Mouse (Mus musculus): Measurements from ENCODE around the gene Inpp4b. TPM values are rescaled to one million over a fixed set of nuclear protein-coding genes. Genes with fewer than 3 reads are reported as not detected.

Gene Inpp4b
- polyA plus RNA-seq, 1 experiment from 2014 or later, result 4.2 TPM

GRCm38 (mm10) chr8:81643030-81643429, 300.7 kb downstream of the Inpp4b start:
- no peak overlapping the region for H3K4me3 ChIP-seq (ENCODE audit: low read depth, low read length)
- H3K27ac ChIP-seq (ENCODE audit: low read depth, low read length), result no peak overlapping the region
- H3K36me3 ChIP-seq (ENCODE audit: control insufficient read depth, insufficient read depth, low read length), result no peaks in the 10 kb centered on the region
- H3K9ac ChIP-seq (ENCODE audit: low read length), result no peak overlapping the region
- H3K9me3 ChIP-seq (ENCODE audit: control insufficient read depth, low read length), result no peaks in the 10 kb centered on the region
- ATAC-seq (ENCODE audit: insufficient read depth, low FRiP score, low TSS enrichment), result no peak
- no peaks in the 10 kb centered on the region for H3K27me3 ChIP-seq (ENCODE audit: control insufficient read depth, insufficient read depth, low read length)
- DNase-seq (ENCODE audit: low spot score), result no peak
- H3K4me1 ChIP-seq (ENCODE audit: control insufficient read depth, insufficient read depth, low read length), result no peaks in the 10 kb centered on the region
- no peak overlapping the region for H3K4me2 ChIP-seq (ENCODE audit: low read depth)
- 85% methylated on average over 4 of the region's 4 CpGs for WGBS

- no peak overlapping the region for H3K4me2 ChIP-seq (ENCODE audit: low read depth)
- DNase-seq (ENCODE audit: low spot score), result no peak
- H3K27ac ChIP-seq (ENCODE audit: low read depth, low read length), result no peak overlapping the region
- no peaks in the 10 kb centered on the region for H3K36me3 ChIP-seq (ENCODE audit: control insufficient read depth, insufficient read depth, low read length)
- H3K9ac ChIP-seq (ENCODE audit: low read length), result no peak overlapping the region
- no peaks in the 10 kb centered on the region for H3K27me3 ChIP-seq (ENCODE audit: control insufficient read depth, insufficient read depth, low read length)
- H3K4me3 ChIP-seq (ENCODE audit: low read depth, low read length), result no peak overlapping the region
- ATAC-seq (ENCODE audit: insufficient read depth, low FRiP score, low TSS enrichment), result no peak
- H3K4me1 ChIP-seq (ENCODE audit: control insufficient read depth, insufficient read depth, low read length), result no peaks in the 10 kb centered on the region
- no peaks in the 10 kb centered on the region for H3K9me3 ChIP-seq (ENCODE audit: control insufficient read depth, low read length)
These were observed 349.8 kb downstream of the Inpp4b start for GRCm38 (mm10) chr8:81692167-81692566.

DNA sequence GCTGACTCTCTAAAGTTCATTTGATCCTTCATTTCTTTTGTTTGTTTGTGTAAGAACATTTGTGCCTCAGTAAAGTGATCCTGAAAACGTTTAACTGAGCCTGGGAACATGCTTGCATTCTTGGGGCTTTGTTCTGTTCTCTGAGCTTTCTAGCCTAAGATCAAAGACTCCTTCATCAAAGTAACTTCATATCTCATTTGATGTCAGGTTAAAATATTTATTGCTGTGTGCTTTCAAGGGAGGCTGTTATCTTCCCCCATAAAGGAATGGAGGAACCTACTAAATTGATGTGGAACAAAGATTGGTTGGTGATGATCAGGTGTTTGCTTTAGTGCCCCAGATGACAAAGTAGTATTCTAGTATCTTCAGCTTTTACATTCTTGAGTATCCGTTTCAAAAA, 352.5 kb downstream of the Inpp4b start:
- no peaks in the 10 kb centered on the region for H3K36me3 ChIP-seq (ENCODE audit: control insufficient read depth, insufficient read depth, low read length)
- H3K4me1 ChIP-seq (ENCODE audit: control insufficient read depth, insufficient read depth, low read length), result no peaks in the 10 kb centered on the region
- H3K4me2 ChIP-seq (ENCODE audit: low read depth), result no peak overlapping the region
- ATAC-seq (ENCODE audit: insufficient read depth, low FRiP score, low TSS enrichment), result no peak
- no peak overlapping the region for H3K9ac ChIP-seq (ENCODE audit: low read length)
- H3K27ac ChIP-seq (ENCODE audit: low read depth, low read length), result no peak overlapping the region
- no peaks in the 10 kb centered on the region for H3K27me3 ChIP-seq (ENCODE audit: control insufficient read depth, insufficient read depth, low read length)
- no peak for DNase-seq (ENCODE audit: low spot score)
- 33% methylated on average over 2 of the region's 2 CpGs for WGBS
- no peaks in the 10 kb centered on the region for H3K9me3 ChIP-seq (ENCODE audit: control insufficient read depth, low read length)
- H3K4me3 ChIP-seq (ENCODE audit: low read depth, low read length), result no peak overlapping the region

DNA sequence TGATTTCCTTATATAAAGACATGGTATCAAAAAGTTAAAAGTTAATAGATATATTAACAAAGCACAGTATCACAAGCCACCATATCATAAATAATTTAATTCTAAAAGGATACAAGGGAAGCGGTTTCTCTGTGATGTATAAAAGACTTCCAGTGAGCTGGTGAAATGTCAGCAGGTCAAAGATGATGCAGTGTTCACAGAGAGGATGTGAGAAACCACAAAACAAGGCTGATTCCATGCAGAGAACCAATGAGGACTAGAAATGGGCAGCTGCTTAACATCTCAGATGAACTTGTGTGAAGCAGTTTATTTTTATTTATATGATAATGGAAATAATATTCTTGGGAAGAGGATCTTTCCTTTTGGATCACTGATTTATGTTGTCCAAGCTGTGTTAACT, 359.7 kb downstream of the Inpp4b start:
- 86% methylated on average over 1 of the region's 1 CpGs for WGBS
- no peaks in the 10 kb centered on the region for H3K9me3 ChIP-seq (ENCODE audit: control insufficient read depth, low read length)
- H3K27ac ChIP-seq (ENCODE audit: low read depth, low read length), result no peak overlapping the region
- no peaks in the 10 kb centered on the region for H3K36me3 ChIP-seq (ENCODE audit: control insufficient read depth, insufficient read depth, low read length)
- no peak overlapping the region for H3K9ac ChIP-seq (ENCODE audit: low read length)
- ATAC-seq (ENCODE audit: insufficient read depth, low FRiP score, low TSS enrichment), result no peak
- DNase-seq (ENCODE audit: low spot score), result no peak
- H3K4me2 ChIP-seq (ENCODE audit: low read depth), result no peak overlapping the region
- no peak overlapping the region for H3K4me3 ChIP-seq (ENCODE audit: low read depth, low read length)
- no peaks in the 10 kb centered on the region for H3K4me1 ChIP-seq (ENCODE audit: control insufficient read depth, insufficient read depth, low read length)
- no peaks in the 10 kb centered on the region for H3K27me3 ChIP-seq (ENCODE audit: control insufficient read depth, insufficient read depth, low read length)

DNA sequence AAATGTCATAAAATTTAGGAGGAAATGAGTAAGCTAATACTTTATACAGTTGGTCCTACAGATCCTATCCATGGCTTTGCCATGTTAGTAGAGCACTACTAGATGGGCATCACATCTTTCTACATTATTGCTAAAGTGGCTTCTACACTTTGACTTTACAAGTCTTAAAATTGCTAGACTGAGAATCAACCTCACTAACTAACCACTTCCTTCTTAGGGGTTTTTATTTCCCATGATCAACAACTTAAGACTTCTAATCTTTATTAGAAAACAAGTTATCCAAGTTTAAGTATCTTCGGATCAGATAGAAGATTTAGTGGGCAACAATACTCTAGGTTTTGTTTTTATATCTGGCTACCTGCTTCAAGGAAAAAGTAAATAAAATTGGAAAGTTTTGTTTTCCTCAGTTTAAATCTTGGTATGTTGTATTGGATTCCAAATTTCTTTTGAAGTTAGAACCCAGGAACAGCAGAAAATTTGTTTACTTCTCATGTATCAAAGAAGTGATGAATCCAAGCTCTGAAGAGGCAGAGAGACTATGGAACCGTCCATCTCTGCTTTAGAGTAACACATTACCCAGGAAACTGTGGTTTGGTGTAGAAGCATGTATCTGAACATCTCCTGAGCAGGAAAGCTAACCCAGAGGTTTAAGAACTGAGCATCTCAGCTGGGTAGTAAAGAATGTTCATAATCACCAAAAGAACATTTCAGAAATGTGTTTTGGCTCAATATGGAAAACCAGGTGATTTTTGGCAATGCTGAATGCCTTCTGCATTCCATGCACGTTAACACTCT, 361.4 kb downstream of the Inpp4b start:
- Histone ChIP-seq H3K36me3 (ENCODE audit: control insufficient read depth, insufficient read depth, low read length) (no peaks in the 10 kb centered on the region), H3K4me1 (ENCODE audit: control insufficient read depth, insufficient read depth, low read length) (no peaks in the 10 kb centered on the region), H3K9me3 (ENCODE audit: control insufficient read depth, low read length) (no peaks in the 10 kb centered on the region), H3K4me3 (ENCODE audit: low read depth, low read length) (no peak overlapping the region), H3K27ac (ENCODE audit: low read depth, low read length) (no peak overlapping the region), H3K4me2 (ENCODE audit: low read depth) (no peak overlapping the region), H3K9ac (ENCODE audit: low read length) (no peak overlapping the region), H3K27me3 (ENCODE audit: control insufficient read depth, insufficient read depth, low read length) (no peaks in the 10 kb centered on the region)
- WGBS, result 84% methylated on average over 3 of the region's 3 CpGs
- no peak for DNase-seq (ENCODE audit: low spot score)
- no peak for ATAC-seq (ENCODE audit: insufficient read depth, low FRiP score, low TSS enrichment)

DNA sequence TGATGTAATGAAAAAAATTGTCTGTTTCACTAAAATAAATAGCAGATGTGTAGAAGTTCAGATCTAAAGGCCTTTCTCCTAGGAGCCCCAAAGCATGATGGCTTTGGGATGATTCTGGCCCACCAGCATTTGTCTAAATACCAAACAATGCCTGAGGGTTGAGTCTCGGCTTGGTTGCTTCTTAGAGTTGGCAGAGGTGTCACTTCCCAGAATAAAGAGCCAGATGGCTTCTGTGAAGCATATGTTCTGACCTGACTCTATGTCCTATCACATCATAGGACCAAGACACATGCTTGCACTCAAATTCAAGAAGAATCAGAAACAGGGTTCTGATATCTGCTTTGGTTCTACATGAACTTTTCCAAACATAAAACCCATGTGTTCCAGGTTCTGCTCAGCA, 365.1 kb downstream of the Inpp4b start:
- Histone ChIP-seq H3K9ac (ENCODE audit: low read length) (no peak overlapping the region), H3K4me3 (ENCODE audit: low read depth, low read length) (no peak overlapping the region), H3K27me3 (ENCODE audit: control insufficient read depth, insufficient read depth, low read length) (no peaks in the 10 kb centered on the region), H3K27ac (ENCODE audit: low read depth, low read length) (no peak overlapping the region), H3K4me1 (ENCODE audit: control insufficient read depth, insufficient read depth, low read length) (no peaks in the 10 kb centered on the region), H3K36me3 (ENCODE audit: control insufficient read depth, insufficient read depth, low read length) (no peaks in the 10 kb centered on the region), H3K9me3 (ENCODE audit: control insufficient read depth, low read length) (no peaks in the 10 kb centered on the region), H3K4me2 (ENCODE audit: low read depth) (no peak overlapping the region)
- ATAC-seq (ENCODE audit: insufficient read depth, low FRiP score, low TSS enrichment) (no peak), DNase-seq (ENCODE audit: low spot score) (no peak)
- 82% methylated on average over 1 of the region's 1 CpGs for WGBS

DNA sequence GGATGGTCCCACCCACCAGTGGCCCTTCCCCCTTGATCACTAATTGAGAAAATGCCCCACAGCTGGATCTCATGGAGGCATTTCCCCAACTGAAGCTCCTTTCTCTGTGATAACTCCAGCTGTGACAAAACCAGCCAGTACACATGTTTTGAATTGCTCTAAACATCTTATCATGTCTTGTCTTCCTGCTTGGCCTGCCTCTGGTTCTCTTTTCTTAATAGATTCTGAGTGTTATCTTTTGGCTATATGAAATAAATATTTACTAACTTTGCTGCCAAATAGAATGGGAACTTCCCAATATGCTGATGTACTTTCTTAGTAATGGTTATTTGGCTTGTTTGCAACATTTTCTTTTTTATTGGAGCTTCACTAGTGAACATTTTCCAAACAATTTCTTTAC, 389.0 kb downstream of the Inpp4b start:
- no peak for DNase-seq (ENCODE audit: low spot score)
- no peak overlapping the region for H3K4me2 ChIP-seq (ENCODE audit: low read depth)
- H3K4me1 ChIP-seq (ENCODE audit: control insufficient read depth, insufficient read depth, low read length), result no peaks in the 10 kb centered on the region
- no peak overlapping the region for H3K4me3 ChIP-seq (ENCODE audit: low read depth, low read length)
- H3K27ac ChIP-seq (ENCODE audit: low read depth, low read length), result no peak overlapping the region
- no peak for ATAC-seq (ENCODE audit: insufficient read depth, low FRiP score, low TSS enrichment)
- H3K9ac ChIP-seq (ENCODE audit: low read length), result no peak overlapping the region
- no peaks in the 10 kb centered on the region for H3K36me3 ChIP-seq (ENCODE audit: control insufficient read depth, insufficient read depth, low read length)
- H3K9me3 ChIP-seq (ENCODE audit: control insufficient read depth, low read length), result no peaks in the 10 kb centered on the region
- no peaks in the 10 kb centered on the region for H3K27me3 ChIP-seq (ENCODE audit: control insufficient read depth, insufficient read depth, low read length)

DNA sequence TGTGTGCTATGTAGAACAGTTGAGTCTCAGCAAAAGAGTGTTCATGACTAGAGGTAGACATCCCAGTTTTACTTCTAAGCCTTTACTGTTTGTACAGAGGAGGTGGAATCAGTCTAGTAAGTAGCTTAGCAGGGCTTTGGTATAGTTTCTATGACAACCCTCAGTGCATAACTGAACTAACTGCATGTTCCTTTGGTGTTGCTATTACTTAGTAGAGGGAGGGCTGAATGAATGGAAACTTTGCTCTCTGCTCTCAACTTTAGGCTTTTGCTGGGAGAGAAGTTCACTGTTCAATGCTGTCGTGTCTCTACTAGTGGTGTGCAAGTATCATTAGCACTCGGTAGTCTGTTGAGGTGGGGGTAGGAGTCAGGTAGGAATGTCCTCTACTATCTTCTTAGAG, 393.3 kb downstream of the Inpp4b start:
- 94% methylated on average over 2 of the region's 2 CpGs for WGBS
- ATAC-seq (ENCODE audit: insufficient read depth, low FRiP score, low TSS enrichment) (no peak), DNase-seq (ENCODE audit: low spot score) (no peak)
- Histone ChIP-seq H3K4me2 (ENCODE audit: low read depth) (no peak overlapping the region), H3K27ac (ENCODE audit: low read depth, low read length) (no peak overlapping the region), H3K9me3 (ENCODE audit: control insufficient read depth, low read length) (no peaks in the 10 kb centered on the region), H3K4me3 (ENCODE audit: low read depth, low read length) (no peak overlapping the region), H3K9ac (ENCODE audit: low read length) (no peak overlapping the region), H3K27me3 (ENCODE audit: control insufficient read depth, insufficient read depth, low read length) (no peaks in the 10 kb centered on the region), H3K36me3 (ENCODE audit: control insufficient read depth, insufficient read depth, low read length) (no peaks in the 10 kb centered on the region), H3K4me1 (ENCODE audit: control insufficient read depth, insufficient read depth, low read length) (no peaks in the 10 kb centered on the region)

- H3K4me2 ChIP-seq (ENCODE audit: low read depth), result no peak overlapping the region
- ATAC-seq (ENCODE audit: insufficient read depth, low FRiP score, low TSS enrichment) (no peak), DNase-seq (ENCODE audit: low spot score) (no peak)
- no peak overlapping the region for H3K27ac ChIP-seq (ENCODE audit: low read depth, low read length)
- no peaks in the 10 kb centered on the region for H3K4me1 ChIP-seq (ENCODE audit: control insufficient read depth, insufficient read depth, low read length)
- H3K9ac ChIP-seq (ENCODE audit: low read length), result no peak overlapping the region
- H3K27me3 ChIP-seq (ENCODE audit: control insufficient read depth, insufficient read depth, low read length), result no peaks in the 10 kb centered on the region
- no peaks in the 10 kb centered on the region for H3K9me3 ChIP-seq (ENCODE audit: control insufficient read depth, low read length)
- WGBS, result 91% methylated on average over 1 of the region's 1 CpGs
- H3K4me3 ChIP-seq (ENCODE audit: low read depth, low read length), result no peak overlapping the region
- H3K36me3 ChIP-seq (ENCODE audit: control insufficient read depth, insufficient read depth, low read length), result no peaks in the 10 kb centered on the region
These were observed 393.7 kb downstream of the Inpp4b start for GRCm38 (mm10) chr8:81736103-81736502.

Data from neural tube, embryonic 11.5 days (tissue).